Mouse (Mus musculus) heart, embryonic 13.5 days (tissue): ENCODE data around the gene Chpf2. TPM values are rescaled to one million over a fixed set of nuclear protein-coding genes. Genes with fewer than 3 reads are reported as not detected.
"Not testable (repeated sequence)": the region's sequence is repeated elsewhere in the genome, so short reads cannot be mapped to it uniquely, and the experiment has no call there.

ENCODE experiments used
- ATAC-seq: fragments of 200-750 bp; cut with Nextera tagmentation; 2 replicates; pipeline ENCODE4 v1.8.0; 2017; ENCODE audit warnings: moderate TSS enrichment; ENCODE audit not compliant: insufficient number of reproducible peaks, low FRiP score, low TSS enrichment; ENCODE audit errors: extremely low read depth
- H3K27ac ChIP-seq: fragments of 300-500 bp; sonication (generic); replicated peaks from 2 replicates; pipeline ENCODE4 v1.5.1; 2015; ENCODE audit warnings: moderate library complexity, mild to moderate bottlenecking, inconsistent platforms
- H3K27me3 ChIP-seq: fragments of 300-500 bp; sonication (generic); replicated peaks from 2 replicates; pipeline ENCODE4 v1.6.1; 2015; ENCODE audit warnings: mild to moderate bottlenecking, inconsistent platforms
- H3K36me3 ChIP-seq: fragments of 300-500 bp; sonication (generic); 2 replicates; pipeline ENCODE4 v1.6.1; 2015; ENCODE audit warnings: mild to moderate bottlenecking, inconsistent platforms
- H3K4me1 ChIP-seq: fragments of 300-500 bp; sonication (generic); 2 replicates; pipeline ENCODE4 v1.6.1; 2015; ENCODE audit warnings: inconsistent platforms
- H3K4me2 ChIP-seq: fragments of 300-500 bp; sonication (generic); 2 replicates; pipeline ENCODE4 v1.6.1; 2015; ENCODE audit warnings: inconsistent platforms, mild to moderate bottlenecking, moderate library complexity
- H3K4me3 ChIP-seq: fragments of 300-500 bp; sonication (generic); 2 replicates; pipeline ENCODE4 v1.5.1; 2015; ENCODE audit warnings: moderate library complexity, mild to moderate bottlenecking, inconsistent platforms
- H3K9ac ChIP-seq: fragments of 300-500 bp; sonication (generic); 2 replicates; pipeline ENCODE4 v1.6.1; 2015; ENCODE audit warnings: inconsistent platforms, mild to moderate bottlenecking, moderate library complexity
- H3K9me3 ChIP-seq: fragments of 300-500 bp; sonication (generic); 2 replicates; pipeline ENCODE4 v1.6.1; 2016; ENCODE audit warnings: inconsistent platforms
- WGBS: fragments of 180-500 bp; shearing (Covaris S2); methylation state at CpG from one replicate; pipeline ENCODE4 v1.1.7; 2015; ENCODE audit warnings: mixed read lengths; 5-methylcytosine and 5-hydroxymethylcytosine counted together
- polyA plus RNA-seq: library from polyadenylated mRNA; unstranded; fragments of >200 nt; fragmentation: Nextera tagmentation; extraction: Ambion mirVana; gene quantifications from 2 replicates; pipeline ENCODE4 v1.2.1, GENCODE M21; 2015

Gene Chpf2
- 16.1 and 16.6 TPM in 2 replicates for polyA plus RNA-seq

DNA sequence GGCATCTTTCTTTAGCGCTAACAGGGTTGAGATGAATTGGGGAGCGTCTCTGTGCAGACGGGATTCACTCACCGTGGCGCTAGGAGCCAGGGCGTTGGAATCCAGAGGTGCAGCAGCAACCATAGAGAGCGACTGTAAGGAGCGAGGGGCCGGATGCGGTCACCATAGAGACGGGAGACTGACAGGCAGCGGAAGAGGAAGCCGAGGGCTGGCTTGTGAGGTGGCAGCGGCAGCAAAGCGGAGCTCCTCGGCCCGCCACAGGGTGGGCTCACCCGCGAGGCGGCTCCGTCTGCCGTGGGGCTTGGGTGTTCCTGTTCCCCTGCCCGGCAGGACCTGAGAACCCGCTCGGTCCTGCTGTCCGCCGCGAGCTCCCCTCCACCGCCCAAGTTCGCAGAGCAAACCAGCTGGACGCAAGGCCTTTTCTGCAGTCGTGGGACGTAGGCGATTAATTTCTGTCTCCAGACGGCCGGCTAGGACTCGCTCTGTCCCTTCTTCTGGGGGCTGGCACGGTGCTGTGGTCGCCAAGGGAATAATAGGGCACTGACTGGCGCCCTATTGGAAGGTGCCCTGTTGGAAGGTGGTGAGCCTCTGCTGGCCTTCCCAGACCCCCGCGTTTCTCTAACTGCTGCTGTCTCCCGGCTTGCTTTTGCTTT, at the start of gene Chpf2:
TSS of gene Chpf2 (plus strand) at position 195 of the 653 bp plus-strand sequence.
- WGBS = under 1% methylated on average over 43 of the region's 43 CpGs
- H3K4me2 ChIP-seq = peak within 1 kb of the TSS; percentile 90
- peaks cover 35% of the 10 kb centered on the region for H3K4me1 ChIP-seq
- H3K27ac ChIP-seq = peak within 1 kb of the TSS; percentile 77
- no peaks in the 10 kb centered on the region for H3K9me3 ChIP-seq
- H3K4me3 ChIP-seq = peak within 1 kb of the TSS; percentile 92
- ATAC-seq = peak; percentile 59; the same call in 1 of the 2 replicates
- no peaks in the 10 kb centered on the region for H3K27me3 ChIP-seq
- H3K9ac ChIP-seq = peak within 1 kb of the TSS; percentile 92
- H3K36me3 ChIP-seq = peaks cover 35% of the 10 kb centered on the region

DNA sequence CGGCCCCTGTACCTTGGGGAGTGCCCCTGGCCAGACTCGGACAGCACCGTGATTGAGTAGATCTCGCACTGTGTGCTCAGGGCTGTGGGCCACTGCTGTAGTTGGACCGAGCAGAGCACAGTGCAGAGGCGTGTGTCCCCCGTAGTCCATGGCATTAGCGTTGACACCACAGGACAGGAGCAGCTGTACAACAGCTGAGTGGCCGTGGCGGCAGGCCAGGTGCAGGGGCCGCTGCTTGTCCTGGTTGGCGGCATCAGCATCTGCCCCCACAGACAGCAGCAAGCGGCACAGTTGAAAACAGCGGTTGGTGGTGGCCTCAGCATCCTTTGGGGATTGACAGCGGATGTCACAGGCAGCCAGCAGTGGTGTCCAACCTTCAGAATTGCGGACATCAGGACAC, 48.9 kb upstream of the Chpf2 start:
- Histone ChIP-seq H3K27ac (no peak overlapping the region), H3K36me3 (no peaks in the 10 kb centered on the region), H3K4me2 (no peak overlapping the region), H3K27me3 (peaks cover 46% of the 10 kb centered on the region), H3K9me3 (no peaks in the 10 kb centered on the region), H3K4me3 (no peak overlapping the region), H3K4me1 (peaks cover 27% of the 10 kb centered on the region), H3K9ac (no peak overlapping the region)
- WGBS = 58% methylated on average over 16 of the region's 16 CpGs
- no peak for ATAC-seq

DNA sequence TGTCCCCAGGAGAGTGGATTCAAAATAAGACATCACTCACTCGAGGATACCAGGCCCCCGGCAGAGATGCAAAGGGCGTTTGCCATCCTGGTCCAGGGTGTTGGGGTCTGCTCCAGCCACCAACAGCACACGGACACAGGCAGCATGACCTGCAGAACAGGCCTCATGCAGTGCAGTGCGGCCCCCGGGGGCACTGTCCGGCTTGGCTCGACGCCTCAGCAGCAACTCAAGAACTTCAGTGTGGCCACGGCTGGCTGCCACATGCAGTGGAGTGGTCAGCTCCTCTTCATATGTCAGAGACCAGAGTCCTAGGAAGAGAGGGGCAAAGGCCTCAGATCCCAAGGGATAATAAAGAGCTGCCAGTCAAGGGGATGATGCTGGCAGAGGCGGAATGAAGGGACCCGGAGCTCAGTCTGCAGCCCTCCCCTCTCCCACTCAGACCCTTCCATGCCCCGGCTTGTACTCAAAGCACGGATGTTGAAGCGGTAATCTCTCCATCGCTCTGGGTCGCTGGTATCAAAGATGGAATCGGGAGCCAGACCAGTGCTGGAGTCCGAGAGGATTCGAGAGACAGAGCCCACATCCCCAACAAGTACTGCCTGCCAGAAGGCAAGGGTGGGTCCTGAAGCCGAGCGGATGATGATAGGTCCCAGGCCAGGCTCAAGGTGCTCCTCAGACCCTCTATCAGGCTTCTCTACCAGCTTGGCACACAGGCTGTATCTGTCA, 46.8 kb upstream of the Chpf2 start:
- Histone ChIP-seq H3K9ac (peak overlapping the region; percentile 73; the same call in 1 of the 2 replicates), H3K4me3 (peak overlapping the region; percentile 43), H3K9me3 (no peaks in the 10 kb centered on the region), H3K27ac (peak overlapping the region; percentile 80), H3K36me3 (no peaks in the 10 kb centered on the region), H3K4me1 (peaks cover 27% of the 10 kb centered on the region), H3K4me2 (peak overlapping the region; percentile 74), H3K27me3 (peaks cover 31% of the 10 kb centered on the region)
- no peak for ATAC-seq
- WGBS = 78% methylated on average over 22 of the region's 22 CpGs

DNA sequence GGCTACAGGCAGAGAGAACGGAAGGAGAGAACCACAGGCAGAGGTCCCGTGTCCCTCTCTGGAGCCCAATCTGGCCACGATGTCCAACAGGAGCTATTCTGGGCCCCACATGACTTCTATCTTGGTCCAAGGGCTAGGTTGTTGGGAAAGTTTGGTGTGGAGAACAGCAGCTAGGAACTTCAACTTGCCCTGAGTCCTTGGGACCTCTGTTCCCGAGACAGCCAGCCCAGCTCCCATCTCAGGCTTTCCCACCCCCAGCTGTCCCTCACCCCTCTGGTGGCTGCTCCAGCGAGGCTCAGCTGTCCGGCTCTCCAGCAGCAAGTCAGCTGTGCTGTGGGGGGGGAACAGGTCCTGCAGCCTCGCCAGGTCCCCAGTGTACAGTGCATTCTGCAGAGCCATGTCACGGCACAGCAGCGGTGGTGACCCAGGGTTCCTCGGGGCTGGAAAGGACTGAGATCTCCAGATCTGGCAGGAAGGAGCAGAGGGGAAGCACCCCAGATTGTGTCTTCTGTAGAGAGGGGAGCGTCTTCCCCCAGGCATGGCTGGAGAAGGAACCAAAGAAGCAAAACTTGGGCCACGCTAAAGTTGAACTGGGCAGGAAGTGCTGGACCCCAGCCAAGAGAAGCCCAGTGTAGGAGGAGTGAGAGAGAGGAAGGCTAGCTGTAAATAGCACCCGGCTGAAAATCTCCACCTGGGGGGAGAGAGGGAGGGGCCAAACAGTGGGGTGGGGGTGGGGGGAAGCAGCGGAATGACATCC, 46.0 kb upstream of the Chpf2 start, which contains the start of gene Asb10:
TSS of gene Asb10 (minus strand) at position 592 of the 757 bp plus-strand sequence.
- Histone ChIP-seq H3K9ac (peak within 1 kb of the TSS; percentile 73), H3K36me3 (no peaks in the 10 kb centered on the region), H3K27me3 (peaks cover 29% of the 10 kb centered on the region), H3K4me1 (peaks cover 27% of the 10 kb centered on the region), H3K9me3 (no peaks in the 10 kb centered on the region), H3K27ac (peak within 1 kb of the TSS; percentile 80), H3K4me3 (peak within 1 kb of the TSS; percentile 43), H3K4me2 (peak within 1 kb of the TSS; percentile 74)
- WGBS = 10% methylated on average over 14 of the region's 14 CpGs
- 0 out of 2 replicates have a peak, but pooled peaks have one; percentile 32 for ATAC-seq

DNA sequence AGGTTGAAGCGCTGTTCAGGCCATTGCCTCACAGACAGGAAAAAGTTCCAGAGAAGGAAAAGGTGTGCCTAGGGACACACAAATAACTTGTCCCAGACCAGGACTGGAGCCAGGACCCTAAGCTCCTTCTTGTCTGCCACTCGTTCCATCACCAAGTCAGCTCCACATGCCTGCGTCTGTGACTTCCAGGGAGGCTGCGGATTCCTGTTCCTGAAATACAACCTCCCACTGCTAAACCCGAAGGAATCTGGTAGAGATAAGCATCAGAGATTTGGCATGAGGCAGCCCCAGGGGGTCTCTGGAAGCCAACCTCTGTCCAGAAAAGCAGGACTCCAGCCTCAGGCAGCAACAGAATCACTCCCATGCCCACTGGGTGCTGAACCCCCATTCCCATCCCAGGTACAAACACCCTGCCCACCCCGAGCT, 45.4 kb upstream of the Chpf2 start:
- H3K4me3 ChIP-seq = peak overlapping the region; percentile 43
- peak overlapping the region; percentile 73 for H3K9ac ChIP-seq
- peaks cover 27% of the 10 kb centered on the region for H3K4me1 ChIP-seq
- H3K9me3 ChIP-seq = no peaks in the 10 kb centered on the region
- H3K36me3 ChIP-seq = no peaks in the 10 kb centered on the region
- H3K27me3 ChIP-seq = peaks cover 24% of the 10 kb centered on the region
- WGBS = 6% methylated on average over 6 of the region's 6 CpGs
- H3K4me2 ChIP-seq = peak overlapping the region; percentile 74
- no peak for ATAC-seq
- peak overlapping the region; percentile 80 for H3K27ac ChIP-seq

DNA sequence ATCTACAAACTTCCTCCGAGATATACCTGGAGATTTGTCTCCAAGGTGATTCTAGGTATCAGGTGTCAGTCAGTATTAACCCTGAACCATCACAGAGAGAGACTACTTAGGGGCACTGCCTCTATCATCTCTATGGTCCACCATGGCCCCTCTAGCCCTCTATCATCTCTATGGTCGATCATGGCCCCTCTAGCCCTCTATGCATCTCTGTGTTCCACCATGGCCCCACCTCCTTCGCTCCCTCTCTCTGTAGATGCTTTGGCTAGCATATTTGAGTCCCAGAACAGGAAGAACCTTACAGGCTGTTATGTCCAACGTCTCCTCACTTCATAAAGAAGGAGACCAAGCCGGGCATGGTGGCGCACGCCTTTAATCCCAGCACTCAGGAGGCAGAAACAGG, 43.9 kb upstream of the Chpf2 start:
- Histone ChIP-seq H3K4me3 (no peak overlapping the region), H3K27ac (no peak overlapping the region), H3K4me1 (peaks cover 27% of the 10 kb centered on the region), H3K4me2 (no peak overlapping the region), H3K27me3 (peaks cover 10% of the 10 kb centered on the region), H3K9me3 (no peaks in the 10 kb centered on the region), H3K9ac (no peak overlapping the region), H3K36me3 (no peaks in the 10 kb centered on the region)
- ATAC-seq = no peak
- WGBS = 70% methylated on average over 7 of the region's 7 CpGs

DNA sequence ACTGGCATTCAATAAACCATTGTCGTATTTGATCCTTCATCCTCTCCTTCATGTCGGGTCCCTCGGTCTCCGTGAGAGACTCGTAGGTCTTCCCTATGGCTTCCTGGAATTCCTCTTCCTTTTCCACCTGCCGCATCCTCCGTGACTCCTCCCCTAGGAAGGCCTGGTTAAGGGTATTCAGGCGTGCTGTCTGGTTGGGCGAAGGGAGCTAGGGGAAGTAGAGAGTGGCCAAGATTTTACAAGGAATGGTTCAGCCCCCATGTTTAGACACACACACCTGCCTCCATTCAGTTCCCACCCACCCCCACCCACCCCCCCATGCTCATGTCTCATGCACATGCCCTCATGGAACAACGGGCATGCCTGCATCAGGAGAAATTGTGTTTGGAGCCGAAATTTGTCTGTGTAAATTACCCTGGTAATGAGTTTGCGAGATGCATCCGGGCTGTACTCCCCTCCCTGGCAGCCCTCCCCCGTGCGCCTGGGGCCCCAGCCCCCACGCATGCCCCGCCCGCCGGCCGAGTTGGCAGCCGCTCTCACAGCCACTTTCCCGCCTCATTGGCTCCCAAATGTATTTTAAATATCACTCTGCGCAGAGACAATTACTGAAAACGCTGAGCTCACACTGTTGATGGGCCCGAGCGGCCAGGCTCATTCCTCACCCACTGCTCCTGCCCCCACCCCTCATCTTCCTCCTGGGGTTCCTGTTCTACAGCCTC, 35.8 kb upstream of the Chpf2 start:
- 35% methylated on average over 26 of the region's 26 CpGs for WGBS
- no peak for ATAC-seq
- Histone ChIP-seq H3K4me1 (peaks cover 10% of the 10 kb centered on the region), H3K4me2 (peak overlapping the region; percentile 36), H3K27ac (no peak overlapping the region), H3K4me3 (peak overlapping the region; percentile 20; the same call in 1 of the 2 replicates), H3K9ac (0 out of 2 replicates have a peak overlapping the region, but pooled peaks have one; percentile 16), H3K9me3 (no peaks in the 10 kb centered on the region), H3K27me3 (peaks cover 36% of the 10 kb centered on the region), H3K36me3 (no peaks in the 10 kb centered on the region)

DNA sequence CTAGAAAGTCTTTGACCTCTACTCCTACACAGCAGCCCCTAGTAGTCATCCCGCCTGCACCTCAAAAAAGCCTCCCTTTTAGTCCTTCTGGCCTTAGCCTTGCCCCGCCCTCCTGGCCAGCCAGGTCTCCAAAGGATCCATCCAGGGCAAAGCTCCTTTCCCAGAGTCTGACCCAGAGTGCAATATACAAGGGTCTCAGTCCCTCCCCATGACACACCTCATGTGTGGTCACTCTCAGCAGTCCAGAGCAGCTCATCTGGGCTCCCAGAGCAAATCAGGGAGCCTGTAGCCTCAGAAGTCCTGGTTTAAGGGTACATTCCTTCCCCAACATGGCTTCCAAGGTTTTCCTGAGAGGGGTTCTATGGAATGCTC, 35.2 kb upstream of the Chpf2 start:
- ATAC-seq = no peak

DNA sequence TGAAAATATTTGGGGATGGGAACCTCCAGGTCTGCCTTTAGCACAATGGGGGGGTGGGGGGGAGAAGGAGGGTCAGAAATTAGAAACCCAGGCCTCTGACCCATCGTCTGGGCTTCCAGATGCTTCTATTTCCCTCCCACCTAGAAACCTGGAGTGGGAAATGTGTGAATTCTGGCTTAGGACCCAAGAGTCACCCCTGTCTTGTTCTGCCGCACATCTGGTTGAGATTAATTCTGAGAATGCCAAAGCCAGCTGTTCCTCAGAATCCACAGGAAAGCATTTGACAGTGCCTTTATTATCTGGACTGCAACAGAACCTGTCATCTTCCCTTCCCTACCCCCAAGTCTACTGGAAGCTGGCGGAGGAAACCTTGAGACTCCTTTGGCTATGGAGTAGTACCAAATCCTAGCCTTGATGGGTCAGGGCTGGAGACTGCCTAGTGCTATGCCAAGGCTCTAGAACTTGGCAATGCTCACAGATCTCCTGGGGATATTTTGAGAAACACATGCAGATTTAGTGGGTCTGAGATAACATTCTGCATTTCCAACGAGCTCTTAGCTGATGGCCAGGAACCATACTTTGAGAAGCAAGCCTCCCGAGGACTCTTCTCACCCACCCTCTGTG, 32.8 kb upstream of the Chpf2 start:
- peaks cover 10% of the 10 kb centered on the region for H3K4me1 ChIP-seq
- H3K9ac ChIP-seq = no peak overlapping the region
- H3K9me3 ChIP-seq = no peaks in the 10 kb centered on the region
- WGBS = 53% methylated on average over 5 of the region's 5 CpGs
- no peak overlapping the region for H3K4me2 ChIP-seq
- no peak for ATAC-seq
- H3K27me3 ChIP-seq = peaks cover 34% of the 10 kb centered on the region
- H3K27ac ChIP-seq = no peak overlapping the region
- H3K36me3 ChIP-seq = no peaks in the 10 kb centered on the region
- H3K4me3 ChIP-seq = no peak overlapping the region

More for the DNA sequence above, 35.2 kb upstream of the Chpf2 start:
- H3K9me3 ChIP-seq = no peaks in the 10 kb centered on the region
- no peak overlapping the region; the same call in 1 of the 2 replicates for H3K4me3 ChIP-seq
- peaks cover 36% of the 10 kb centered on the region for H3K27me3 ChIP-seq
- WGBS = 48% methylated on average over 2 of the region's 2 CpGs
- peak overlapping the region; percentile 36 for H3K4me2 ChIP-seq
- no peak overlapping the region for H3K9ac ChIP-seq
- peaks cover 10% of the 10 kb centered on the region for H3K4me1 ChIP-seq
- H3K27ac ChIP-seq = no peak overlapping the region
- no peaks in the 10 kb centered on the region for H3K36me3 ChIP-seq

DNA sequence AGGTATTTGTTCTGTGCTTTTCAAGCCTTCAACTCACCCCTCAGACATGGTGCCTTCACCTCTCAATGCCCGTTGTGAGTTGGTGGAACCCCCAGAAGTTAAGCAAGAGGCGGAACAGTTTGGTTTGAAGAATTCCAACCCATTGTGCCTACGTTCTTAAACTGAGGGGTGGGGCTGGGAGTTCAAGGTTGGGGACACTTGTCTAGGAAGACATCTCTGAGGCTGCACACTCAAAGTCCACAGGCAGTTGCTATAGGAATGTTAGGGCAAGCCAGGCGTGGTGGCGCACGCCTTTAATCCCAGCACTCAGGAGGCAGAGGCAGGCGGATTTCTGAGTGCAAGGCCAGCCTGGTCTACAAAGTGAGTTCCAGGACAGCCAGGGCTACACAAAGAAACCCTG, 31.2 kb upstream of the Chpf2 start:
- Histone ChIP-seq H3K4me1 (peaks cover 10% of the 10 kb centered on the region), H3K27me3 (peaks cover 21% of the 10 kb centered on the region)
- WGBS = 89% methylated on average over 7 of the region's 7 CpGs
- not testable (repeated sequence) for H3K4me2 ChIP-seq, ATAC-seq, H3K27ac ChIP-seq, H3K9me3 ChIP-seq, H3K9ac ChIP-seq, H3K4me3 ChIP-seq, H3K36me3 ChIP-seq
